Mouse (Mus musculus): Measurements from ENCODE around the gene Schip1. TPM values are rescaled to one million over a fixed set of nuclear protein-coding genes. Genes with fewer than 3 reads are reported as not detected.

The Schip1 gene
- total RNA-seq, 2 experiments from 2014 or later = 2.0 to 3.4 TPM

Other genes with a start within 250 kb of the Schip1 start
- not detected in 2 replicates for gene Iqcj, start 172.6 kb upstream of the Schip1 start, total RNA-seq (2015; ENCODE audit: low replicate concordance)
- not detected in 2 replicates for gene Iqcj, start 172.6 kb upstream of the Schip1 start, total RNA-seq (2017; ENCODE audit: low replicate concordance)
- gene Iqschfp, start 172.6 kb upstream of the Schip1 start, total RNA-seq (2015; ENCODE audit: low replicate concordance) = not detected in 2 replicates
- not detected in 2 replicates for gene Iqschfp, start 172.6 kb upstream of the Schip1 start, total RNA-seq (2017; ENCODE audit: low replicate concordance)

All from erythroid progenitor cell, adult 5-6 weeks (primary cell).